Mouse (Mus musculus): ENCODE data around the gene Tmod1. TPM values are rescaled to one million over a fixed set of nuclear protein-coding genes. Genes with fewer than 3 reads are reported as not detected.

Gene Tmod1
- polyA plus RNA-seq, 1 experiment from 2014 or later = 3.3 TPM

Other genes with a start within 250 kb of the Tmod1 start
- gene Aldh1b1, start 239.9 kb upstream of the Tmod1 start, polyA plus RNA-seq (2015; fragmentation: Nextera tagmentation; extraction: Ambion mirVana) = 428 and 484 TPM in 2 replicates
- 0.42 and 0.53 TPM in 2 replicates for gene Igfbpl1, start 212.0 kb upstream of the Tmod1 start, polyA plus RNA-seq (2015; fragmentation: Nextera tagmentation; extraction: Ambion mirVana)
- 6.6 and 7.1 TPM in 2 replicates for gene Stra6l, start 190.3 kb upstream of the Tmod1 start, polyA plus RNA-seq (2015; fragmentation: Nextera tagmentation; extraction: Ambion mirVana)
- 0.06 and 0.14 TPM in 2 replicates for gene Ccdc180, start 148.6 kb upstream of the Tmod1 start, polyA plus RNA-seq (2015; fragmentation: Nextera tagmentation; extraction: Ambion mirVana)
- 27.1 and 29.0 TPM in 2 replicates for gene Tdrd7, start 73.6 kb upstream of the Tmod1 start, polyA plus RNA-seq (2015; fragmentation: Nextera tagmentation; extraction: Ambion mirVana)
- 65.6 and 66.8 TPM in 2 replicates for gene Ncbp1, start 99.7 kb downstream of the Tmod1 start, polyA plus RNA-seq (2015; fragmentation: Nextera tagmentation; extraction: Ambion mirVana)
- 29.3 and 30.9 TPM in 2 replicates for gene Tstd2, start 99.8 kb downstream of the Tmod1 start, polyA plus RNA-seq (2015; fragmentation: Nextera tagmentation; extraction: Ambion mirVana)
- gene Xpa, start 157.4 kb downstream of the Tmod1 start, polyA plus RNA-seq (2015; fragmentation: Nextera tagmentation; extraction: Ambion mirVana) = 18.3 and 18.4 TPM in 2 replicates

Measured in intestine, embryonic 15.5 days (tissue).